Mouse (Mus musculus): ENCODE data around the gene Capn2. TPM values are rescaled to one million over a fixed set of nuclear protein-coding genes. Genes with fewer than 3 reads are reported as not detected.

The Capn2 gene
- polyA plus RNA-seq, 1 experiment from 2014 or later: 126 TPM

DNA sequence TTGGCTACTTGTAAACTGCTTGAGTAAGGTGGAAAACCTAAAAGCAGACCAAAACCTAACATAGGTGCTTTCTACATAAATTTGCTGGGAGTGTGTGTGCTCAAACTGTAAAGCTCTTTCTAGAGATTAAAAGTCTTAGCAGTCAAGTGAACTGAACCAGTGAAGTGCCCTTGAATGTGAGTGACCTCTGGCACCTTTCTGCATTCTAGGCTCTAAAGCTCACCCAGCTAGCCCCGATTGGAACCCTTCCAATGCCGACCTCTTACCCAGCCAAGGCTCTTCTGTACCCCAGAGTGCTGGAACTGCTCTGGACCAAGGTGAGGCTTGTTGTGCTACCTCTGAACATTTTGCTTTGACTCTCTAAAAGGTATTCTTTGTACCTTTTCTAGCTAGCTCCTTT lies 73.3 kb downstream of the Capn2 start:
- H3K4me3 ChIP-seq (replicated peaks): no peak overlapping the region
- no peak overlapping the region for H3K4me2 ChIP-seq
- no peaks in the 10 kb centered on the region for H3K27me3 ChIP-seq
- no peak overlapping the region for H3K9ac ChIP-seq
- H3K4me1 ChIP-seq: peaks cover 11% of the 10 kb centered on the region
- no peaks in the 10 kb centered on the region for H3K9me3 ChIP-seq (replicated peaks)
- H3K27ac ChIP-seq: no peak overlapping the region
- WGBS: 85% methylated on average over 2 of the region's 2 CpGs
- ATAC-seq (replicated peaks; ENCODE audit: low FRiP score): no peak
- H3K36me3 ChIP-seq: peaks cover 87% of the 10 kb centered on the region

DNA sequence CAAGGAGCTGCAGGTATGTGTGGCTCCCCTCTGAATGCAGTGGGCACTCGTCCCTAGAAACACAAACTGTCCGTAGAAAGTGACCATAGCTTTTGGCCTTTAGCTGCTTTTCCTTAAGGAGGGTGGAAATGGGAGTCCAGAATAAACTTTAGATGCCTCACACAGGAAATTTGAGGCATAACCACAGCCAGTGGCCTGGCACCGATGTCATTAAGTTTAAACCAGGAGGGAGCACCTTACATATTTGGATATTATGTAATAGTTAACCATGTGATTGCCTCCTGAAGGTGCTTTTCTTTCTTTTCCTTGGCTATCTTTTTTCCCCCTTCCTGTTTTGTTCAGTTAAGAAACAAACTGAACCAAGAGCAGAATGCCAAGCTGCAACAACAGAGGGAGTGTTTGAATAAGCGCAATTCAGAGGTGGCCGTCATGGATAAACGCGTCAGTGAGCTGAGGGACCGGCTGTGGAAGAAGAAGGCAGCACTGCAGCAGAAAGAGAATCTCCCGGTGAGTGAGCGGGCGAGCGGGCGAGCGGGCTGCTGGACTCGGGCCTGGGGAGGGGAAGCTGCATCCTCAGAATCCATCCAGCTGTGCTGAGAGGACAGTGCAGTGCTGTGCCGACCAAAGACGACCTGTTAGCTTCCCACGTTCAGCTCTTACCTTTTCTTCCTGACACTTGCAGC lies 75.5 kb downstream of the Capn2 start:
- no peak overlapping the region for H3K4me2 ChIP-seq
- H3K4me3 ChIP-seq (replicated peaks): no peak overlapping the region
- H3K9ac ChIP-seq: no peak overlapping the region
- peak overlapping the region; percentile 22; the same call in 1 of the 2 replicates for H3K27ac ChIP-seq
- no peak for ATAC-seq (replicated peaks; ENCODE audit: low FRiP score)
- H3K27me3 ChIP-seq: no peaks in the 10 kb centered on the region
- 83% methylated on average over 18 of the region's 18 CpGs for WGBS
- no peaks in the 10 kb centered on the region for H3K9me3 ChIP-seq (replicated peaks)
- peaks cover 11% of the 10 kb centered on the region for H3K4me1 ChIP-seq
- H3K36me3 ChIP-seq: peaks cover 82% of the 10 kb centered on the region

DNA sequence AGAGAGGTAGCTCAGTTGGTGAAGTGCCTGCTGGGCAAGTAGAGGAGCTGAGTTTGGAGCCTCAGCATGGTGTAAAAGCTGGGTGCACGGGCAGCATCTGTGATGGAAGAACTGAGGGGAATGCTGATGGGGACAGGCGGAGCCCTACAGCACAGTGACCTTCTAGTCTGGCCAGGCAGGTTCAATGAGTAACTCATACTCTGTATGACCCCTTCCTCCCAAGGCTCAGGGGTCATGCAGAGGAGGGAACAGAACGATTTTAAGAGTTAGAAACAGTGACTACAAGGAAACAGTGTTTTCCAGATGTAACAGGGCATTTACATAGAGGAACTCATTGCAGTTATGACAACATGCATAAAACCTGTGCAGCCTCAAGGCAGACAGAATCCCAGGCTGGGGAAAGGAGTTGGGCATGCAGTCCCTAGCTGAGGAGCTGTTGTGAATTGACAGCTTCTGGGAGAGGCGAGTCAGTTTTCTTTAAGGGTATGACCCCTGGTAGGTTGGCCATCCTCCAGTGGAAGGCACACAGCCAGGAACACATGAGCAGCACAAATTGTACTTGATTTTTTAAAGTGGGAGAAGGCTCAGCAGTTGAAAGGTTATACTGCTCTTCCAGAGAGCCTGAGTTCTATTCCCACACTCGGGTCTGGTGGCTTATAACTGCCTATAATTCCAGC lies 77.7 kb downstream of the Capn2 start:
- ATAC-seq (replicated peaks; ENCODE audit: low FRiP score): peak; percentile 52; the same call in 1 of the 2 replicates
- Histone ChIP-seq H3K27ac (peak overlapping the region; percentile 56; the same call in 1 of the 2 replicates), H3K4me1 (peaks cover 11% of the 10 kb centered on the region), H3K4me2 (no peak overlapping the region), H3K9me3 (replicated peaks) (no peaks in the 10 kb centered on the region), H3K4me3 (replicated peaks) (no peak overlapping the region), H3K27me3 (no peaks in the 10 kb centered on the region), H3K36me3 (peaks cover 79% of the 10 kb centered on the region), H3K9ac (no peak overlapping the region)
- 55% methylated on average over 5 of the region's 5 CpGs for WGBS

DNA sequence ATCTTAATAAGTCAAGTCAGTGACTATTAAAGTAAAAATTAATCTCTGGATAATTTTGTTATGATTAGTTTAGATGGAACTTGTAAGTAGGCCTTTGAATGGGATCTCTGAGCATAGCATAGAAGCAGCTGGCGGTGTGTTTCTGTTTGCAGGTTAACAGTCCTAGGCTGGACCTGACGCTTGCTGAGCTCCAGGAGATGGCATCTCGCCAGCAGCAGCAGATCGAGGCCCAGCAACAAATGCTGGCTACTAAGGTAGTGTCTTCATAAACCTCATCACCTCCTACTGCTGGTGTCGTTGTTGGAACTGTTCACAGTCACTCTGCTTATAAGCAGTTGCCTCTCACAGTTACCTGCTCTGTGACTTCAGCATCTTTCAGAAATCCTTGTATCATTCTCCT lies 80.7 kb downstream of the Capn2 start:
- peaks cover 75% of the 10 kb centered on the region for H3K36me3 ChIP-seq
- H3K4me1 ChIP-seq: peaks cover 11% of the 10 kb centered on the region
- no peak for ATAC-seq (replicated peaks; ENCODE audit: low FRiP score)
- no peak overlapping the region for H3K27ac ChIP-seq
- no peaks in the 10 kb centered on the region for H3K9me3 ChIP-seq (replicated peaks)
- no peaks in the 10 kb centered on the region for H3K27me3 ChIP-seq
- no peak overlapping the region for H3K9ac ChIP-seq
- H3K4me2 ChIP-seq: no peak overlapping the region
- no peak overlapping the region for H3K4me3 ChIP-seq (replicated peaks)
- 81% methylated on average over 5 of the region's 5 CpGs for WGBS

DNA sequence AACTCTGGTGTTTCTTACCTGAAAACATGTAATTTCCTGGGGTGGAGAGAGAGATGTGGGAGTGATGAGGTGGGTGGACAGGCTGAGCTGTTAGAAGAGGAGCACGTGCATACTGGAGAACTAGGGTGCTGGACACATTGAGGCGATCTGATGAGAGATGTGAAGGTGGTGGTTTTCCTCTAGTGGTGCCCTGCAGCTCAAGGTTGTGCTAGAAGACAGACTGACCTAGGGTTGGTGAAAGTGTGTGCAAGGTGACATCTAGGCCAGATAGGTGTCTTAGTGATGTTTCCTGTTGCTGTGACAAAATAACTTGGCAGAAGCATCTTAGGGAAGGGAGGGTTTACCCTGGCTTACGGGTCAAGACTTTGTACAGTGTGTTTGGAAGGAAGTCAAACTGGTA lies 85.3 kb downstream of the Capn2 start:
- no peak for ATAC-seq (replicated peaks; ENCODE audit: low FRiP score)
- Histone ChIP-seq H3K27me3 (no peaks in the 10 kb centered on the region), H3K36me3 (peaks cover 67% of the 10 kb centered on the region), H3K9me3 (replicated peaks) (no peaks in the 10 kb centered on the region), H3K4me1 (peaks cover 7% of the 10 kb centered on the region), H3K27ac (no peak overlapping the region), H3K9ac (no peak overlapping the region), H3K4me3 (replicated peaks) (no peak overlapping the region), H3K4me2 (no peak overlapping the region)
- 92% methylated on average over 3 of the region's 3 CpGs for WGBS

DNA sequence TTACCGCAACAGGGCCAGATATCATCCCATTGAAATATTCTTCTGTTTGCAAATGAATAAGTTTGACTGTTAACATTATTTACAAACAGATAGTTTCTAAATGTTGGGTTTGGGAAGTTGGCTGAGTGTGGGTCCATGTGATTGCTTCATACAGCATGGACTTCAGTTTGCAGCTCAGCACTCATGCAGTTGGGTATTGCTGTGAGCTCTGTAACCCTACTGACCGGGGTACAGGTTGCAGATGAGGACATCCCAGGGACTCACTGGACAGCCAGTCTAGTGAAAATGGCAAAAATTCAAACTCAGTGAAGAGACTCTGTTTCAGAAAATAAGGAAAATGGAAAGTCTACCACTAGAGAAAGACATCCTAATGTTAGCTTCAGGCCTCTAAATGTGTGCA lies 86.7 kb downstream of the Capn2 start:
- Histone ChIP-seq H3K27ac (no peak overlapping the region), H3K4me1 (peaks cover 19% of the 10 kb centered on the region), H3K9ac (no peak overlapping the region), H3K4me2 (no peak overlapping the region), H3K4me3 (replicated peaks) (no peak overlapping the region), H3K27me3 (no peaks in the 10 kb centered on the region), H3K9me3 (replicated peaks) (no peaks in the 10 kb centered on the region), H3K36me3 (peaks cover 57% of the 10 kb centered on the region)
- WGBS: 99% methylated on average over 2 of the region's 2 CpGs
- ATAC-seq (replicated peaks; ENCODE audit: low FRiP score): no peak

DNA sequence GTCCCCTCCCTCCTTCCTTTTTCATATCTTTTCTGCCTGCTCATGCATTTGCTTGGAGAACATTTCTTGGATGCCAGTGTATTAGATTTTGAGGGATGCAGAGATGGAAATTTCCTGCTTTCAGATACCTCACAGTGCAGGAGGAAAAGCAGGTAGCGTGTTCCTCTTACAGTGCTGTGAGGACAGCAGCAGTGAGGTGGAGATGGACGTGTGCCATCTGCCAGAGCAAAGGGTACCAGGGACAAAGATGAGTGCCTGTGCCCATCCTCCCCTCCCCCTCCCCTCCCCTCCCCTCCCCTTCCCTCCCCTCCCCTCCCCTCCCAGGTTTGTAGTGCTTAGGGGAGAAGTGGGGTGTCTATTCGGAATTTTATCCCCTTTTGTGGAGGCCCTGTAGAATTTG lies 87.6 kb downstream of the Capn2 start:
- 79% methylated on average over 3 of the region's 3 CpGs for WGBS
- no peak overlapping the region for H3K4me3 ChIP-seq (replicated peaks)

DNA sequence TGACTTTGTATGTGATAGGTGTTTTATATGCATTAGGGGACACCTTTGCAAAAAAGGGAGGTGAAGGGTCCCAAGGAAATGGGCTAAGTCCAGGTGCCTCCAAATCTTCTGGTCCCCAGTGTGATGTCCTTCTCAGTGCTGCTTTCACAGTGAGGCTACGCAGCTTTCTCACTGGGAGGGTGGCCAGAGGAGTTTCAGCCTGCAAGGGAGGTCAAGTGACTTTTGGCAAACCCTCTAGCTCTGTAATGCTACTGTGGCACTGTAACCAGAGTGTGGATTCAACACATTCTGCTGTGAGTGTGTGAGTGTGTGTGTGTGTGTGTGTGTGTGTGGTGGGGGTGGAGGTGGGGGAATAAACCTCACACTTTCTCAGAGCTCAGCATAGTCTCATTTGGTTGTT lies 90.0 kb downstream of the Capn2 start:
- 63% methylated on average over 1 of the region's 1 CpGs for WGBS
- no peak overlapping the region for H3K4me2 ChIP-seq
- no peaks in the 10 kb centered on the region for H3K9me3 ChIP-seq (replicated peaks)
- ATAC-seq (replicated peaks; ENCODE audit: low FRiP score): no peak
- H3K4me1 ChIP-seq: peaks cover 24% of the 10 kb centered on the region
- H3K4me3 ChIP-seq (replicated peaks): no peak overlapping the region
- H3K36me3 ChIP-seq: peaks cover 31% of the 10 kb centered on the region
- no peaks in the 10 kb centered on the region for H3K27me3 ChIP-seq
- no peak overlapping the region for H3K9ac ChIP-seq
- no peak overlapping the region for H3K27ac ChIP-seq

More for the DNA sequence above, 87.6 kb downstream of the Capn2 start:
- H3K27ac ChIP-seq: no peak overlapping the region
- peaks cover 23% of the 10 kb centered on the region for H3K4me1 ChIP-seq
- ATAC-seq (replicated peaks; ENCODE audit: low FRiP score): no peak
- no peak overlapping the region for H3K4me2 ChIP-seq
- peaks cover 49% of the 10 kb centered on the region for H3K36me3 ChIP-seq
- H3K27me3 ChIP-seq: no peaks in the 10 kb centered on the region
- no peaks in the 10 kb centered on the region for H3K9me3 ChIP-seq (replicated peaks)
- H3K9ac ChIP-seq: no peak overlapping the region

DNA sequence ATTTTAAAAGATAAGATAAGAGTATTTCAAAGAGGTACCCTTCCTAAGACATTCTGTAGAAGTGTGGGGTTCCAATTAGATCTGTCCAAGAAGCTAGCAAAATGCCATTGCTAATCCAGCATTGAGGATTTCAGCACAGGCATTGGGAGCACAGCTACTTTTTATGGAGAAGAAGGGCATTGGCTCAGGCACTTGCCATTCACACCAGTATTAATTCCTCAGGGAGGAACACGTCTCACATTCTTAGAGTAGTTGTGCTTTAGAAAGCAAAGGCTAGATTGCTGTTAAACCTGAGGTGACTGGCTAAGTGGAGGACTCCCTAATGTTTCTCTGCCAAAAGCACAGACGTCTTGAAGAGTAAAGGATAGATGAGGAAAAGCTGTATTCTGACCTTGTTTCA lies 91.0 kb downstream of the Capn2 start:
- H3K36me3 ChIP-seq: peaks cover 21% of the 10 kb centered on the region
- H3K27ac ChIP-seq: no peak overlapping the region
- no peaks in the 10 kb centered on the region for H3K27me3 ChIP-seq
- no peak for ATAC-seq (replicated peaks; ENCODE audit: low FRiP score)
- no peak overlapping the region for H3K4me2 ChIP-seq
- no peaks in the 10 kb centered on the region for H3K9me3 ChIP-seq (replicated peaks)
- 39% methylated on average over 2 of the region's 2 CpGs for WGBS
- no peak overlapping the region for H3K9ac ChIP-seq
- no peak overlapping the region for H3K4me3 ChIP-seq (replicated peaks)
- H3K4me1 ChIP-seq: peaks cover 24% of the 10 kb centered on the region

DNA sequence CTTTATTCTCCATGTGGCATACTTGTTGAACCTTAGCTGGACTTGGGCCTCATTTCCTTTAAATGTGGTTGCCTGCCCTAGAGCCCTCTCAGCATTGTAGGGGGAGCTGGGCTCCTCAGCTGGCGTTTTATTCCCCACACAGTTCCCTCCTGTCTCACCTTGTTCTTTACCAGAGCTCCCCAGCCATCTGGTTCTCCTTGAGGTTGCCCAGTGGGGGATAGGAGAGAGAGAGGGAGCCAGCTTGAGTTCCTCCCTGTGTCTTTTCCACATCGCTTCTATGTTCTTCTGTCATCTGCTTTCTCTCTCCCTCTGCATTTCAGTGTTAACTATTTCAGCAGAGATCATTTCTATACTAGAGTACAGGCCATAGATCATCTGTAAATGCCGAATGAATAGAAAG lies 92.2 kb downstream of the Capn2 start:
- Histone ChIP-seq H3K4me2 (no peak overlapping the region), H3K27me3 (no peaks in the 10 kb centered on the region), H3K4me1 (peaks cover 28% of the 10 kb centered on the region), H3K27ac (no peak overlapping the region), H3K9ac (no peak overlapping the region), H3K9me3 (replicated peaks) (no peaks in the 10 kb centered on the region), H3K36me3 (peaks cover 11% of the 10 kb centered on the region), H3K4me3 (replicated peaks) (no peak overlapping the region)
- WGBS: 77% methylated on average over 3 of the region's 3 CpGs
- ATAC-seq (replicated peaks; ENCODE audit: low FRiP score): no peak

DNA sequence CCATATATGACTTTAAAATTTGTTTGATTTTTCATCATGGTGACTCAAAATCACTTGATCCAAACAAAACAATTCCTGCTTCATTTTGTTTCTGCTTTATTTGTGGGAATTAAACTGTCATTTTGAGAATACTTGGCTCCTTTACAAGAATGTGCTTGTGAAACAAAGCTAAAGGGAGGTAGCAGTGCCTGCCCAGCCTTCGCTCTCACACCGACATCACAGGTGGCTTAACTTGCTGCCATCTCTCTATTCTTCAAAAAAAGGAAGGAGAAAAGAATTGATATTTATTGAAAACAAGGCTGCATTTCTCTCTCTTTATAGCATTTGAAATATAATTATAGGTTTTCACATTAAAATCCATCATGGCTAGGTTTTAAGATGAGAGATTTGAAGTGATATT lies 93.1 kb downstream of the Capn2 start:
- peaks cover 34% of the 10 kb centered on the region for H3K4me1 ChIP-seq
- no peak overlapping the region for H3K27ac ChIP-seq
- no peak overlapping the region for H3K4me3 ChIP-seq (replicated peaks)
- ATAC-seq (replicated peaks; ENCODE audit: low FRiP score): no peak
- peaks cover 5% of the 10 kb centered on the region for H3K36me3 ChIP-seq
- no peaks in the 10 kb centered on the region for H3K27me3 ChIP-seq
- H3K9ac ChIP-seq: no peak overlapping the region
- H3K4me2 ChIP-seq: no peak overlapping the region
- 76% methylated on average over 2 of the region's 2 CpGs for WGBS
- H3K9me3 ChIP-seq (replicated peaks): no peaks in the 10 kb centered on the region

DNA sequence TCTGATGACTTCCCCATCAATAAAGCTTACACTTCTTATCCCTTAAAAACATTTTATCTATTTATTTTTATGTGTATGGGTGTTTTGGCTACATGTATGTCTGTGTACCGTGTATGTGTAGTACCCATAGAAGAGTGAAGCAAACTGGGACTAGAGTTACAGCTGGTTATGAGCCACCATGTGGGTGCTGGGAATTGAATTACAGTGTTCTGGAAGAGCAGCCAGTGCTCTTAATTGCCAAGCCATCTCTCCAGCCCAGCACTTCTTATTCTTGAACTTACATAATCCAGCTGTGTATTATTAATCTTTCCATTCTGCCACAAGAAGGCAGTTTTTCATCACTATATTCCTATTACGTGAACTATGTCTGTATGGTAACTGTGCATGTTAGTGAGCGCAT lies 97.9 kb downstream of the Capn2 start:
- Histone ChIP-seq H3K4me3 (replicated peaks) (no peak overlapping the region), H3K4me2 (no peak overlapping the region), H3K27ac (no peak overlapping the region), H3K27me3 (no peaks in the 10 kb centered on the region), H3K4me1 (peaks cover 25% of the 10 kb centered on the region), H3K36me3 (peaks cover 5% of the 10 kb centered on the region; the same call in 1 of the 2 replicates), H3K9me3 (replicated peaks) (no peaks in the 10 kb centered on the region), H3K9ac (no peak overlapping the region)
- ATAC-seq (replicated peaks; ENCODE audit: low FRiP score): no peak
- WGBS: 70% methylated on average over 3 of the region's 3 CpGs
